Mouse (Mus musculus): ENCODE measurements around the gene Ormdl2. TPM values are rescaled to one million over a fixed set of nuclear protein-coding genes. Genes with fewer than 3 reads are reported as not detected.

Gene Ormdl2
- polyA plus RNA-seq, 1 experiment, result 144 TPM

- WGBS, result under 1% methylated on average over 28 of the region's 28 CpGs
- DNase-seq (ENCODE audit: low read depth, low spot score), result no peak
Observed at GRCm38 (mm10) chr10:128804271-128805091, 17.0 kb downstream of the Ormdl2 start, which contains the start of gene Tmem198b. Gene Tmem198b (minus strand): TSS chr10:128804370.

- WGBS, result 3% methylated on average over 14 of the region's 14 CpGs
- no peak for DNase-seq (ENCODE audit: low read depth, low spot score)
Observed at GRCm38 (mm10) chr10:128803771-128804270, 17.6 kb downstream of the Ormdl2 start, which contains the start of gene Dnajc14. Gene Dnajc14 (plus strand): TSS chr10:128804062.

- DNase-seq (ENCODE audit: low read depth, low spot score), result no peak
Observed at GRCm38 (mm10) chr10:128803361-128803760, 18.1 kb downstream of the Ormdl2 start.

GRCm38 (mm10) chr10:128802956-128803355, 18.5 kb downstream of the Ormdl2 start:
- 75% methylated on average over 4 of the region's 4 CpGs for WGBS

More at GRCm38 (mm10) chr10:128803361-128803760, 18.1 kb downstream of the Ormdl2 start:
- 35% methylated on average over 6 of the region's 6 CpGs for WGBS

GRCm38 (mm10) chr10:128801981-128802495, 19.4 kb downstream of the Ormdl2 start:
- WGBS, result 91% methylated on average over 16 of the region's 16 CpGs
- no peak for DNase-seq (ENCODE audit: low read depth, low spot score)

More at GRCm38 (mm10) chr10:128802956-128803355, 18.5 kb downstream of the Ormdl2 start:
- no peak for DNase-seq (ENCODE audit: low read depth, low spot score)

GRCm38 (mm10) chr10:128798676-128799075, 22.8 kb downstream of the Ormdl2 start:
- no peak for DNase-seq (ENCODE audit: low read depth, low spot score)
- 90% methylated on average over 8 of the region's 8 CpGs for WGBS

GRCm38 (mm10) chr10:128795581-128795980, 25.9 kb downstream of the Ormdl2 start:
- 93% methylated on average over 3 of the region's 3 CpGs for WGBS
- no peak for DNase-seq (ENCODE audit: low read depth, low spot score)

GRCm38 (mm10) chr10:128794391-128794790, 27.1 kb downstream of the Ormdl2 start:
- DNase-seq (ENCODE audit: low read depth, low spot score), result no peak
- WGBS, result 86% methylated on average over 5 of the region's 5 CpGs

- WGBS, result 94% methylated on average over 1 of the region's 1 CpGs
Observed at GRCm38 (mm10) chr10:128793258-128793657, 28.2 kb downstream of the Ormdl2 start.

GRCm38 (mm10) chr10:128792041-128792440, 29.4 kb downstream of the Ormdl2 start:
- DNase-seq (ENCODE audit: low read depth, low spot score), result no peak

More at GRCm38 (mm10) chr10:128793258-128793657, 28.2 kb downstream of the Ormdl2 start:
- no peak for DNase-seq (ENCODE audit: low read depth, low spot score)

GRCm38 (mm10) chr10:128790398-128791124, 30.9 kb downstream of the Ormdl2 start, which contains the start of gene Mmp19:
Gene Mmp19 (plus strand): TSS chr10:128790910.
- whole genome bisulfite sequencing, result 78% methylated on average over 7 of the region's 7 CpGs
- no peak for DNase-seq (ENCODE audit: low read depth, low spot score)

GRCm38 (mm10) chr10:128780200-128780599, 41.2 kb downstream of the Ormdl2 start:
- no peak for DNase-seq (ENCODE audit: low read depth, low spot score)
- 88% methylated on average over 1 of the region's 1 CpGs for WGBS

GRCm38 (mm10) chr10:128779011-128779795, 42.2 kb downstream of the Ormdl2 start:
- DNase-seq (ENCODE audit: low read depth, low spot score), result peak; percentile 11
- 27% methylated on average over 8 of the region's 8 CpGs for WGBS

- no peak for DNase-seq (ENCODE audit: low read depth, low spot score)
- WGBS, result 91% methylated on average over 2 of the region's 2 CpGs
Observed at GRCm38 (mm10) chr10:128778441-128778840, 43.0 kb downstream of the Ormdl2 start.

- 23% methylated on average over 5 of the region's 5 CpGs for WGBS
Observed at GRCm38 (mm10) chr10:128773685-128774084, 47.8 kb downstream of the Ormdl2 start.

GRCm38 (mm10) chr10:128772895-128773294, 48.5 kb downstream of the Ormdl2 start:
- DNase-seq (ENCODE audit: low read depth, low spot score), result no peak
- 91% methylated on average over 2 of the region's 2 CpGs for WGBS

More at GRCm38 (mm10) chr10:128773685-128774084, 47.8 kb downstream of the Ormdl2 start:
- no peak for DNase-seq (ENCODE audit: low read depth, low spot score)
